Mouse (Mus musculus) liver, adult 2 months (tissue): ENCODE data around the gene Pxdn. TPM values are rescaled to one million over a fixed set of nuclear protein-coding genes. Genes with fewer than 3 reads are reported as not detected.

Experiments
- DNase-seq: peaks from one replicate; pipeline ENCODE4 v3.0.0-alpha.2; 2011; ENCODE audit warnings: low read depth, low spot score; ENCODE audit errors: extremely low read depth
- H3K27ac ChIP-seq: fragments of 200-500 bp; replicated peaks from 2 replicates; pipeline ENCODE4 v1.5.1; 2012; ENCODE audit warnings: low read depth, mild to moderate bottlenecking, control low read depth, inconsistent platforms, low read length; ENCODE audit not compliant: insufficient read depth
- H3K27me3 ChIP-seq: fragments of 200-500 bp; 2 replicates; pipeline ENCODE4 v1.6.1; 2012; ENCODE audit warnings: mild to moderate bottlenecking, moderate library complexity, low read length, inconsistent platforms; ENCODE audit not compliant: control insufficient read depth, insufficient read depth
- H3K36me3 ChIP-seq: fragments of 200-500 bp; 2 replicates; pipeline ENCODE4 v1.6.1; 2012; ENCODE audit warnings: low read length, inconsistent platforms; ENCODE audit not compliant: control insufficient read depth, insufficient read depth
- H3K4me1 ChIP-seq: fragments of 200-500 bp; 2 replicates; pipeline ENCODE4 v1.6.1; 2011; ENCODE audit warnings: low read length; ENCODE audit not compliant: control insufficient read depth, insufficient read depth
- H3K4me3 ChIP-seq: fragments of 200-500 bp; 2 replicates; pipeline ENCODE4 v1.5.1; 2011; ENCODE audit warnings: low read depth, mild to moderate bottlenecking, control low read depth, low read length, moderate library complexity; ENCODE audit not compliant: insufficient read depth
- H3K79me2 ChIP-seq: fragments of 200-500 bp; 2 replicates; pipeline ENCODE4 v1.6.1; 2012; ENCODE audit warnings: inconsistent platforms, mild to moderate bottlenecking, low read length, moderate library complexity; ENCODE audit not compliant: control insufficient read depth, insufficient read depth
- H3K9ac ChIP-seq: fragments of 200-500 bp; 2 replicates; pipeline ENCODE4 v1.6.1; 2012; ENCODE audit warnings: low read depth, mild to moderate bottlenecking, control low read depth, inconsistent platforms, low read length
- CTCF ChIP-seq: fragments of 200-500 bp; IDR thresholded peaks from 2 replicates; pipeline ENCODE4 v1.5.1; 2011; ENCODE audit warnings: low read depth, low read length, control low read depth
- POLR2A ChIP-seq: fragments of 200-500 bp; IDR thresholded peaks from 2 replicates; pipeline ENCODE4 v1.6.1; 2011; ENCODE audit warnings: low read length, control low read depth; ENCODE audit not compliant: insufficient read depth; ENCODE audit errors: extremely low read depth
- WGBS: fragments of 180-500 bp; shearing (Covaris S2); methylation state at CpG from one replicate; pipeline ENCODE4 v1.1.7; 2018; 5-methylcytosine and 5-hydroxymethylcytosine counted together
- polyA plus RNA-seq: library from polyadenylated mRNA; depleted of rRNA; stranded (reverse); fragments of >200 nt; gene quantifications from 2 replicates; pipeline ENCODE4 v1.2.3, GENCODE M21; 2012
- total RNA-seq: library from RNA; depleted of rRNA; stranded (reverse); fragments of >200 nt; gene quantifications from 2 replicates; pipeline ENCODE4 v1.2.3, GENCODE M21; 2014

Gene Pxdn
- total and polyA plus RNA-seq, 2 experiments, result 7.8 to 9.1 TPM

- no peak for DNase-seq
- Histone ChIP-seq H3K9ac (no peak overlapping the region), H3K4me1 (no peaks in the 10 kb centered on the region), H3K36me3 (no peaks in the 10 kb centered on the region), H3K27ac (no peak overlapping the region), H3K79me2 (no peaks in the 10 kb centered on the region), H3K4me3 (no peak overlapping the region), H3K27me3 (no peaks in the 10 kb centered on the region)
- 81% methylated on average over 10 of the region's 10 CpGs for WGBS
- TF ChIP-seq POLR2A (no peak), CTCF (no peak)
Measured at GRCm38 (mm10) chr12:29986241-29986640, 48.8 kb downstream of the Pxdn start.

- WGBS, result 85% methylated on average over 5 of the region's 5 CpGs
- no peak for TF ChIP-seq POLR2A
- TF ChIP-seq CTCF, result no peak
- no peak overlapping the region for H3K9ac ChIP-seq
- no peaks in the 10 kb centered on the region for H3K4me1 ChIP-seq
- H3K27ac ChIP-seq, result no peak overlapping the region
- H3K36me3 ChIP-seq, result no peaks in the 10 kb centered on the region
- H3K27me3 ChIP-seq, result no peaks in the 10 kb centered on the region
- no peak overlapping the region for H3K4me3 ChIP-seq
- no peak for DNase-seq
- H3K79me2 ChIP-seq, result no peaks in the 10 kb centered on the region
Measured at GRCm38 (mm10) chr12:29998895-29999294, 61.5 kb downstream of the Pxdn start.

DNA sequence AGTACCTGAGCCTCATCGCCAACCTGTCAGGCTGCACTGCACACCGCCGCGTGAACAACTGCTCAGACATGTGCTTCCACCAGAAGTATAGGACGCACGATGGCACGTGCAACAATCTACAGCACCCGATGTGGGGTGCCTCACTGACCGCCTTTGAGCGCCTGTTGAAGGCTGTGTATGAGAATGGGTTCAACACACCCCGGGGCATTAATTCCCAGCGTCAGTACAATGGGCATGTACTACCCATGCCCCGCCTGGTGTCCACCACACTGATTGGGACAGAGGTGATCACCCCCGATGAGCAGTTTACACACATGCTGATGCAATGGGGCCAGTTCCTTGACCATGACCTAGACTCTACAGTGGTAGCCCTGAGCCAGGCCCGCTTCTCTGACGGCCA is 64.5 kb downstream of the Pxdn start:
- DNase-seq, result no peak
- H3K36me3 ChIP-seq, result no peaks in the 10 kb centered on the region
- no peak overlapping the region for H3K27ac ChIP-seq
- 96% methylated on average over 16 of the region's 16 CpGs for WGBS
- no peaks in the 10 kb centered on the region for H3K4me1 ChIP-seq
- H3K4me3 ChIP-seq, result no peak overlapping the region
- TF ChIP-seq CTCF (no peak), POLR2A (no peak)
- no peak overlapping the region for H3K9ac ChIP-seq
- no peaks in the 10 kb centered on the region for H3K27me3 ChIP-seq
- H3K79me2 ChIP-seq, result no peaks in the 10 kb centered on the region

DNA sequence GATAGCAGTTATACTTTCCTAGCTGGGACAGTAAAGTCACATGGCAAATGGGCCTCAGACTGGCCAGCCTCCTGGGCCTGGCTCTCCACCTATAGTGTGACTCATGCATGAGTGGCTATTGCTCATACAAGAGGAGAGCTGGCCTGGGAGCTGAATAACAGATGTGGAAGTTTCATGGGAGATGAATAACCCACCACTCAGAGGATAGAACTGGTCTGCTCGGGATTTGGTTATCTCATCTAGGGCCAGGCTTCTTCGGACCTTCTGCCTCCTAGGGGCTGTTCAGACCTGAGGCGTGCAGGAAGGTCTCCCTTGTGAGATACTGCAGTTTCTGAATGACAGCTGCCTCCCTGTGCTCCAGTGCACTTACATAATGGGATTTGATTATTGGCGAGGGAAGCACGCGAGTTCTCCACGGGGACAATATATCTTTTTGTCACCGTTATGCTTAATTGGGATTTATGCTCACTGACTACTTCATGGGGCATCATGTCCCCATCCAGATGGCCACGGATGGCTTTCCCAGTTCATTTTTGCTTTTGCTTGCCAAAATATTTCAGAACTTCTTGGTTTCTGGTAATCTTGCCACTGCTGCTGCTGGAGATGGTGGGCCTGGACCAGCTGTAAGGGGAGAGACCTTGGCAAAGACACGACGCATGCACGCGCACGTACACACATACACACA is 66.4 kb downstream of the Pxdn start:
- WGBS, result 88% methylated on average over 14 of the region's 14 CpGs
- no peak for DNase-seq
- Histone ChIP-seq H3K4me3 (no peak overlapping the region), H3K4me1 (no peaks in the 10 kb centered on the region), H3K36me3 (no peaks in the 10 kb centered on the region), H3K79me2 (no peaks in the 10 kb centered on the region), H3K27me3 (no peaks in the 10 kb centered on the region), H3K9ac (no peak overlapping the region), H3K27ac (no peak overlapping the region)
- no peak for TF ChIP-seq POLR2A
- no peak for TF ChIP-seq CTCF

DNA sequence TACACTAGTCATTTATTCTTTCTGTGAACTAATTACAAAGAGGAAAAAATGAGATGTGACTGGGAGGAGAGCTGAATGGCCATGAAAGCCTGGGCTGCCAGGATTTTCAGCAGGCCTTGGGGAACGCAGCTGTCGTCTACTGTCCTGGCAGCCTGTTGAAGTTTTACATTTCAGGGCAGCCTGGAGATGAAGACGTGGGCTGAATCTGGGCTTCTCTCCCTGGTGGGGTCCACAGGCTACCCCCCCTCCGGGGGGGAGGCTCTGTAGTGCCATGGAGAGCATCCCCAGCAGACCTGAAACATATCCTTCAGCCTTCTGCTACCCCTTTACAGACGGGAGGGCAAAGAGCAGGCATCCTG is 66.9 kb downstream of the Pxdn start:
- Histone ChIP-seq H3K27ac (no peak overlapping the region), H3K27me3 (no peaks in the 10 kb centered on the region), H3K79me2 (no peaks in the 10 kb centered on the region), H3K36me3 (no peaks in the 10 kb centered on the region), H3K4me3 (no peak overlapping the region), H3K4me1 (no peaks in the 10 kb centered on the region), H3K9ac (no peak overlapping the region)
- no peak for DNase-seq
- 78% methylated on average over 5 of the region's 5 CpGs for WGBS
- TF ChIP-seq CTCF (no peak), POLR2A (no peak)

GRCm38 (mm10) chr12:30006586-30006985 is 69.2 kb downstream of the Pxdn start:
- Histone ChIP-seq H3K9ac (no peak overlapping the region), H3K36me3 (no peaks in the 10 kb centered on the region), H3K27me3 (no peaks in the 10 kb centered on the region), H3K79me2 (no peaks in the 10 kb centered on the region), H3K4me1 (no peaks in the 10 kb centered on the region), H3K4me3 (no peak overlapping the region), H3K27ac (no peak overlapping the region)
- DNase-seq, result no peak
- WGBS, result 50% methylated on average over 9 of the region's 9 CpGs
- TF ChIP-seq POLR2A (no peak), CTCF (no peak)
